Mouse (Mus musculus) Patski (cell line): ENCODE measurements around the gene Prm3. TPM values are rescaled to one million over a fixed set of nuclear protein-coding genes. Genes with fewer than 3 reads are reported as not detected.

Source experiments
- ATAC-seq: fragments of 100-300 bp; one replicate; pipeline ENCODE4 v1.8.0; 2021
- CTCF ChIA-PET: fragments of 350-600 bp; sonication (Branson Sonifier 250); formaldehyde crosslinking; loops from one replicate; lab custom pipeline; 2022; ENCODE audit warnings: inconsistent platforms; lab: Charles Lee
- POLR2A ChIA-PET: fragments of 350-600 bp; sonication (Branson Sonifier 250); formaldehyde crosslinking; loops from one replicate; lab custom pipeline; 2022; ENCODE audit warnings: antibody characterized with exemption, inconsistent platforms; lab: Charles Lee
- DNase-seq: peaks from one replicate; pipeline ENCODE4 v3.0.0-alpha.2; 2011; ENCODE audit warnings: low read depth, low spot score
- H3K27me3 ChIP-seq: fragments of 371-371 bp; one replicate; pipeline ENCODE4 v1.5.1; 2021
- CTCF ChIP-seq: fragments of 100-300 bp; IDR thresholded peaks from one replicate; pipeline ENCODE4 v1.5.1; 2021
- in situ Hi-C: fragments of 300-500 bp; cut with MboI; formaldehyde crosslinking; loops from 3 replicates; pipeline ENCODE4 v1.11.1; 2018; ENCODE audit warnings: low pct_unique_long_range_greater_than_20kb, mixed read lengths
- polyA plus RNA-seq: library from polyadenylated mRNA; unstranded; gene quantifications from one replicate; pipeline ENCODE4 v1.2.3, GENCODE M21; 2021

The Prm3 gene
- polyA plus RNA-seq, 1 experiment from 2014 or later: not detected

GRCm38 (mm10) chr16:10783883-10784792, 6.6 kb downstream of the Prm3 start:
- in situ Hi-C loops: no loop called here
- ChIA-PET CTCF (no interaction called here), POLR2A (interaction anchor here (0.8 to 2.1 kb wide), 2 partner anchors 52 to 62 kb away, joined by 3 to 5 read pairs; no protein-coding TSS in a partner anchor)
- H3K27me3 ChIP-seq: no peaks in the 10 kb centered on the region
- ATAC-seq (no peak), DNase-seq (no peak)
- TF ChIP-seq CTCF: no peak

GRCm38 (mm10) chr16:10783451-10783850, 7.3 kb downstream of the Prm3 start:
- no peak for ATAC-seq
- DNase-seq: no peak
- in situ Hi-C loops: no loop called here

GRCm38 (mm10) chr16:10783152-10783434, 7.6 kb downstream of the Prm3 start:
- no peak for TF ChIP-seq CTCF
- DNase-seq (no peak), ATAC-seq (no peak)
- CTCF ChIA-PET: interaction anchor here (1.3 to 2.5 kb wide), 5 partner anchors 13 to 213 kb away, joined by 3 to 9 read pairs (median 5); no protein-coding TSS in a partner anchor
- in situ Hi-C loops: no loop called here
- POLR2A ChIA-PET: interaction anchor here (0.7 kb wide), 1 partner anchor 122 kb away, joined by 3 read pairs; no protein-coding TSS in a partner anchor
- no peaks in the 10 kb centered on the region for H3K27me3 ChIP-seq

More at GRCm38 (mm10) chr16:10783451-10783850, 7.3 kb downstream of the Prm3 start:
- H3K27me3 ChIP-seq: no peaks in the 10 kb centered on the region
- POLR2A ChIA-PET: no interaction called here
- no peak for TF ChIP-seq CTCF
- CTCF ChIA-PET: interaction anchor here (1.3 to 1.7 kb wide), 2 partner anchors 16 to 118 kb away, joined by 3 to 7 read pairs; no protein-coding TSS in a partner anchor

GRCm38 (mm10) chr16:10782377-10783151, 8.2 kb downstream of the Prm3 start:
- CTCF ChIA-PET: interaction anchor here (0.7 to 2.5 kb wide), 6 partner anchors 13 to 213 kb away, joined by 3 to 9 read pairs (median 4); no protein-coding TSS in a partner anchor
- in situ Hi-C loops: no loop called here
- DNase-seq (no peak), ATAC-seq (no peak)
- POLR2A ChIA-PET: interaction anchor here (0.6 to 1.0 kb wide), 3 partner anchors 121 to 930 kb away, joined by 3 read pairs; no protein-coding TSS in a partner anchor
- H3K27me3 ChIP-seq: no peaks in the 10 kb centered on the region
- TF ChIP-seq CTCF: no peak

GRCm38 (mm10) chr16:10781862-10782371, 8.8 kb downstream of the Prm3 start:
- in situ Hi-C loops: no loop called here
- no peaks in the 10 kb centered on the region for H3K27me3 ChIP-seq
- no peak for TF ChIP-seq CTCF
- POLR2A ChIA-PET: interaction anchor here (0.6 to 1.0 kb wide), 2 partner anchors 185 to 931 kb away, joined by 3 read pairs; no protein-coding TSS in a partner anchor
- ATAC-seq: peak; percentile 2
- CTCF ChIA-PET: interaction anchor here (0.7 to 2.5 kb wide), 7 partner anchors 12 to 212 kb away, joined by 3 to 9 read pairs (median 4); no protein-coding TSS in a partner anchor
- peak; percentile 68 for DNase-seq

- ATAC-seq (no peak), DNase-seq (no peak)
- ChIA-PET CTCF (interaction anchor here (1.5 to 2.5 kb wide), 2 partner anchors 66 to 140 kb away, joined by 3 to 9 read pairs; no protein-coding TSS in a partner anchor), POLR2A (no interaction called here)
- in situ Hi-C loops: no loop called here
- H3K27me3 ChIP-seq: no peaks in the 10 kb centered on the region
- TF ChIP-seq CTCF: no peak
These were observed 10.0 kb downstream of the Prm3 start for GRCm38 (mm10) chr16:10780631-10781120.

GRCm38 (mm10) chr16:10777579-10778160, 13.0 kb downstream of the Prm3 start:
- no peak for DNase-seq
- CTCF ChIA-PET: no interaction called here
- H3K27me3 ChIP-seq: no peaks in the 10 kb centered on the region
- in situ Hi-C loops: no loop called here
- ATAC-seq: no peak
- TF ChIP-seq CTCF: no peak
- POLR2A ChIA-PET: no interaction called here

GRCm38 (mm10) chr16:10776322-10776721, 14.4 kb downstream of the Prm3 start:
- ChIA-PET CTCF (no interaction called here), POLR2A (no interaction called here)
- TF ChIP-seq CTCF: no peak
- H3K27me3 ChIP-seq: no peaks in the 10 kb centered on the region
- in situ Hi-C loops: no loop called here
- ATAC-seq (no peak), DNase-seq (no peak)

GRCm38 (mm10) chr16:10774726-10775125, 16.0 kb downstream of the Prm3 start:
- CTCF ChIA-PET: interaction anchor here (1.2 kb wide), 1 partner anchor 11 kb away, joined by 3 read pairs; the partner anchor contains the start of gene Socs1
- TF ChIP-seq CTCF: no peak
- no peaks in the 10 kb centered on the region for H3K27me3 ChIP-seq
- in situ Hi-C loops: no loop called here
- no peak for ATAC-seq
- DNase-seq: no peak
- POLR2A ChIA-PET: no interaction called here
